Mouse (Mus musculus) bone marrow macrophage, adult 2 months (primary cell): ENCODE measurements at regions not wholly inside any gene's neighbourhood (a gene's known extent, or its start where the extent isn't known, plus 50 kb on each side); places are given as distances from the start of the nearest gene placed in this dataset.

Experiments
- CTCF ChIP-seq: IDR thresholded peaks from 2 replicates; pipeline ENCODE4 v1.5.1; 2012; ENCODE audit warnings: low read depth, mild to moderate bottlenecking, low read length, moderate library complexity
- POLR2A ChIP-seq: IDR thresholded peaks from 2 replicates; pipeline ENCODE4 v1.6.1; 2012; ENCODE audit warnings: mild to moderate bottlenecking, low read depth, low read length, borderline replicate concordance

DNA sequence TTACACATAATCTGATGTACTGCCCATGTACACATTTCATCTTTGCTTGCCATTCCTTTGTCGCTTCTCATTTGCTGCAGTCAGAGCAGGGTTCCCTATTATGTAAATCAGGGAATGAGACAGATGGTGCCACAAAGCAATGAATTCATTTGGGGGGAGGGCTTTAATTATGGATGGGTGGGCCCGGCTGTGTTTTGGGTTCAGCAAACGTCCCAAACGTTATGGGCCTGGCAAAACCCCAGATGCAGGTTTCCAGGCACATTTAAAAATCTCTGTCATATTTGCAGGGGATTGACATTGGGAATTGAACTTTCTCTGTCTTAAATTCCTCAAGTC is 528.5 kb downstream of the Tmem38b start:
- TF ChIP-seq CTCF (no peak), POLR2A (no peak)
